Mouse (Mus musculus): ENCODE measurements at regions not wholly inside any gene's neighbourhood (a gene's known extent, or its start where the extent isn't known, plus 50 kb on each side); places are given as distances from the start of the nearest gene placed in this dataset.

GRCm38 (mm10) chr17:63575316-63576007, 75.6 kb upstream of the Fbxl17 start:
- DNase-seq (ENCODE audit: low spot score in 2 of 2), result peak in 1 of 2 experiments; percentile 1

GRCm38 (mm10) chr17:63582870-63583269, 83.1 kb upstream of the Fbxl17 start:
- DNase-seq (ENCODE audit: low spot score in 2 of 2), result no peak

- no peak for DNase-seq (ENCODE audit: low spot score in 2 of 2)
Observed at GRCm38 (mm10) chr17:63607021-63607751, 107.4 kb upstream of the Fbxl17 start.

- DNase-seq (ENCODE audit: low spot score in 2 of 2), result no peak
Observed at GRCm38 (mm10) chr17:63622726-63623125, 122.9 kb upstream of the Fbxl17 start.

- DNase-seq (ENCODE audit: low spot score in 2 of 2), result no peak
Observed at GRCm38 (mm10) chr17:63637598-63637997, 137.8 kb upstream of the Fbxl17 start.

- DNase-seq (ENCODE audit: low spot score in 2 of 2), result peak in 1 of 2 experiments; percentile 39
Observed at GRCm38 (mm10) chr17:63644390-63644789, 144.6 kb upstream of the Fbxl17 start.

- DNase-seq (ENCODE audit: low spot score in 2 of 2), result no peak
Observed at GRCm38 (mm10) chr17:63657687-63658086, 157.9 kb upstream of the Fbxl17 start.

- DNase-seq (ENCODE audit: low spot score in 2 of 2), result peak; percentile 12 to 18
Observed at GRCm38 (mm10) chr17:63660841-63661481, 161.1 kb upstream of the Fbxl17 start.

GRCm38 (mm10) chr17:63661584-63661983, 161.8 kb upstream of the Fbxl17 start:
- DNase-seq (ENCODE audit: low spot score in 2 of 2), result peak in 1 of 2 experiments; percentile 30

- DNase-seq (ENCODE audit: low spot score in 2 of 2), result no peak
Observed at GRCm38 (mm10) chr17:63662251-63662650, 162.4 kb upstream of the Fbxl17 start.

- DNase-seq (ENCODE audit: low spot score in 2 of 2), result no peak
Observed at GRCm38 (mm10) chr17:63676791-63677190, 177.0 kb upstream of the Fbxl17 start.

- DNase-seq (ENCODE audit: low spot score in 2 of 2), result peak in 1 of 2 experiments; percentile 55
Observed at GRCm38 (mm10) chr17:63677996-63678657, 178.3 kb upstream of the Fbxl17 start.

GRCm38 (mm10) chr17:63680479-63680878, 180.7 kb upstream of the Fbxl17 start:
- no peak for DNase-seq (ENCODE audit: low spot score in 2 of 2)

- DNase-seq (ENCODE audit: low spot score in 2 of 2), result no peak
Observed at GRCm38 (mm10) chr17:63683345-63683744, 179.5 kb upstream of the Fer start.

- no peak for DNase-seq (ENCODE audit: low spot score in 2 of 2)
Observed at GRCm38 (mm10) chr17:63684026-63684425, 178.8 kb upstream of the Fer start.

- no peak for DNase-seq (ENCODE audit: low spot score in 2 of 2)
Observed at GRCm38 (mm10) chr17:63685956-63686355, 176.9 kb upstream of the Fer start.

- no peak for DNase-seq (ENCODE audit: low spot score in 2 of 2)
Observed at GRCm38 (mm10) chr17:63686361-63686760, 176.5 kb upstream of the Fer start.

- no peak for DNase-seq (ENCODE audit: low spot score in 2 of 2)
Observed at GRCm38 (mm10) chr17:63689291-63689690, 173.6 kb upstream of the Fer start.

- DNase-seq (ENCODE audit: low spot score in 2 of 2), result no peak
Observed at GRCm38 (mm10) chr17:63690829-63691689, 171.8 kb upstream of the Fer start.

GRCm38 (mm10) chr17:63691690-63691968, 171.2 kb upstream of the Fer start:
- DNase-seq (ENCODE audit: low spot score in 2 of 2), result no peak

- no peak for DNase-seq (ENCODE audit: low spot score in 2 of 2)
Observed at GRCm38 (mm10) chr17:63693274-63693673, 169.6 kb upstream of the Fer start.
